Mouse (Mus musculus) gastrocnemius, postnatal 4 days (tissue): Measurements from ENCODE around the gene Tpp1. TPM values are rescaled to one million over a fixed set of nuclear protein-coding genes. Genes with fewer than 3 reads are reported as not detected.

ENCODE experiments used
- DNase-seq, 2 experiments: peaks; one replicate each; pipeline ENCODE4 v3.0.0; 2021 to 2022; ENCODE audit warnings: low spot score in 2 of 2, mixed read lengths in 2 of 2
- total RNA-seq, 2 experiments: library from RNA; stranded (reverse); gene quantifications; 2 replicates each; pipeline ENCODE4 v1.2.3; 2021

Tpp1 gene
- total RNA-seq, 2 experiments from 2014 or later, result 37.6 to 42.6 TPM

DNA sequence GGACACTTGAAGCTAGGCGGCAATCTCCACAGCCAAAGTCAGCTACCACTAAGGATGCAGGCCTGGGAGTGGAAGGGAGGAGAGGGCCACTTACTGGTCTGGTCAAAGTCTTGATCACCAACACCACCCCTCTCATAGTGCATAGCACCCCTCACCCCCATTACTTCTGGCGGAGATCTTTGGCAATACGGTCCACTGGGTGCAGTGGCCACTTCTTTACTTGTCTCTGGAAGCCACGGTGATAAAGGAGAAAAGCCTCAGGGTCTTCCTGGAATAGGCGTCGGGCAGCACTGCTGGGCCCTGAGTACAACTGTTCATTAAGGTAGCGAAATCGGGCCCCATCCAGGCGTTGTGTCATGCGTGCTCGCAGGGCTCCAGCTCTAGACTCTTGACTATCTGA lies 18.2 kb downstream of the Tpp1 start:
- no peak for DNase-seq

DNA sequence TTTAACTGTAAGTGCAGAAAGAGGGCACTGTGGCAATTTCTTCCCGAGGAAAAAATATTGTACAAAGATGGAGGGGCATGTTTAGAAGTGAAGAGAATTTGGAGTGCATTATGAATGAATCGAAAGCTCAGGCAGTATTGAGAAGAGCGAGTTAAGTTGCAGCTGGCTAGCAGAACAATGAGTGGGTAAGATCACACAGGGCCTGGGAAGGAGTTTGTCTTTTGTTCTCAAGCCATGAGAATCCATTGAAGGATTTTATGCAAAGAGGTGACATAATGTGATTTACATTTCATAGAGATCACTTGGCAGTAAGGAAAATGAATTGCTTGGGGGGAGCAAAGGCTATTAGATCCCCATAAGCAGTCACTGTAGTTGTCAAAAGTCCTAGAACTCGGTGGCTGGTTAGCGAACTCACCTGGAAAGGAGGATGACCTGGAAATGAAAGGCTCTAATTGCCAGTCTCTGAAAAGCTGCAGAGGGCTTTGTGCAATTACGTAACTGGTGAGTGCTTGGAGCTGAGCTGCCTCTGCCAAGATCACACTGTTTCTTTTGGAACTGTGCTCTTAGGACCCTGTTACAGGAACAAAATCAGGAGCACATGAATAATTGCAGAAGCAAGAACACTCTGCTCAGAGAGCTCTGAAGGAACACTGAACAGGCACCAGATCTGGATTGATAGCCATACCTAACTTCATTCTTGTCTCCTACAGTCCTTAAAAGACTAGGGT lies 23.2 kb downstream of the Tpp1 start:
- DNase-seq, result no peak

DNA sequence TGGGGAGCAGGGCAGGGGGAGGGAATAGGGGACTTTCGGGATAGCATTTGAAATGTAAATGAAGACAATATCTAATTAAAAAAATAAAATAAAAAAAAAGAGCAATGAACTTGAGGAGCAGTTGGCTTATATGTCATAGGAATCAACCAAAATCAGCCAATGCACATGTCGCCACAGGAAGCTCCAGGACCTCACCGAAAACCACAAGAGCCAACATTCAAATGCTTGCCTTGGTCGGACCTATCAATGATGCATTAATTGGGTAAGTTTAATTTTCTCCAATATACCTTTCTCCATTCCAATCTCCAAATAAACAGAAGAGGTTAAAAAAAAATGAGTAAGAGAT lies 25.1 kb downstream of the Tpp1 start:
- DNase-seq, result no peak

- no peak for DNase-seq
Measured at GRCm38 (mm10) chr7:105726144-105726979, 25.7 kb downstream of the Tpp1 start.

- DNase-seq, result no peak
Measured at GRCm38 (mm10) chr7:105721916-105722315, 30.1 kb downstream of the Tpp1 start.

GRCm38 (mm10) chr7:105715366-105715765 lies 36.7 kb downstream of the Tpp1 start:
- no peak for DNase-seq

DNA sequence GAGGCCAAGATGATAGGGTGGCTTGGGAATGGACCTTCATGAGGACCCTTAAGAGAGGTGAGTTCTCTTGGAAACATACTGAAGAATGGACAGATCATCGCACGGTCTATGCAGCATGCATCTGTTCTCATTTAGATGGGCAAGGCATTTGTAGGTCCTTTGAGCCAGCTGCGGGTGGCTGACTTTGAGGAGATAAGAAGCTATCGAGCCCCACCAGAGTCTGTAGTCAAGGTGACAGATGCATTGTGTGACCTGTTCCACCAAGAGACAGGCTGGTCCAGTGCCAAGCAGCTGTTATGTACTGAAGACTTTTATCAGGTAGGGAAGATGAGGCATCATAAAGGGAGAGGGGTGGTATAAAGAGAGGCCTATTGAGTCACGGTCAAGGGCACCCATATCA lies 43.3 kb downstream of the Tpp1 start:
- no peak for DNase-seq

DNA sequence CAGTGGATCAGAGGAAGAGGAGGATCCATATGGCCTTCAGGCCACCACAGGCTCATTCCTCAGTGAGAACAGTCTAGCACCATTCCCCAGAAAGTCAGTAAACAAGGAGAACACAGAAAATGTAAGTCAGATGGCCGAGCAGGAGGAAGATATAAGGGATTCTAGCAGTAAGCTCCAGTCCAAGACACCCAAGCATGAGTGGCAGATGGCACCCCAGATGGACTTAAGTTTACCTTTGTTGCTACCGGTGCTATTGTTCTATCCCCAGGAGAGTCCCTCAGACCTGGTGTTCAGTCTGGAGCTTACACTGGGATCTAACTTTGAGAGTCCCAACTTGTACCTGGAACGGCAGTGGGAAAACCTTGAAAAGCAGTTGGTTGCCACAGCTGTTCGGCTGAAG lies 48.2 kb downstream of the Tpp1 start:
- DNase-seq, result no peak

DNA sequence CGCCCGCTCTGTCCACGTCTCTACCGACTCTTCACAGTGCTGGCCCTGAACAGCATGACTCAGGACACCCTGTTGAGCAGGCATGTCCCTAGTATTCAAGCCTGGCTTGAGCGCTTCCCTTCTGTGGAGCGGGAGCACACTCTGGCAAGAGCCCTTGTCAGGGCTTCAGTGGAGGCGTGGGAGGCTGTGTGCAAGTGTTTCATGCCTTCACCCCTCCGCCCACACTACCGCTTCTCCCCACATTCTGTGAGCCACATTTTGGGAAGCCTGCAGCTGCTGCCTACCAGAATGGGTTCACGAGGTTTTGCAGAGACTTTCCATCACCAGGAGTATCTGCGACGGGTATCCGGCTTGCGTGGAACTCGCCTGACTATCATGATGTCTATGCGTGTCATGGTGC lies 48.9 kb downstream of the Tpp1 start:
- DNase-seq, result no peak

Other genes with a start within 250 kb of the Tpp1 start
- gene Smpd1, start 197.9 kb downstream of the Tpp1 start, total RNA-seq, result 10 to 100 TPM; 36.3 to 39.2 TPM
- 10 to 100 TPM; 15.0 to 16.6 TPM for gene Apbb1, start 170.6 kb downstream of the Tpp1 start, total RNA-seq
- gene Hpx, start 152.1 kb downstream of the Tpp1 start, total RNA-seq, result 1 to 10 TPM in 1 of 2 experiments, under 1 TPM in 1; 0.66 to 9.8 TPM
- gene Trim3, start 118.7 kb downstream of the Tpp1 start, total RNA-seq, result 10 to 100 TPM; 26.2 to 34.9 TPM
- 10 to 100 TPM; 78.9 to 88.0 TPM for gene Timm10b, start 112.2 kb downstream of the Tpp1 start, total RNA-seq
- 10 to 100 TPM; 39.9 to 41.7 TPM for gene Arfip2, start 111.8 kb downstream of the Tpp1 start, total RNA-seq
- gene Gm45799, start 111.7 kb downstream of the Tpp1 start, total RNA-seq, result 1 to 10 TPM; 2.8 to 4.0 TPM
- 1 to 10 TPM; 2.2 to 3.0 TPM for gene Dnhd1, start 101.4 kb downstream of the Tpp1 start, total RNA-seq
- gene Ilk, start 15.6 kb downstream of the Tpp1 start, total RNA-seq, result 100 to 1,000 TPM; 186 to 188 TPM
- gene Rrp8, start 14.8 kb downstream of the Tpp1 start, total RNA-seq, result 10 to 100 TPM; 14.5 to 16.9 TPM
- 10 to 100 TPM; 85.8 to 98.7 TPM for gene Taf10, start 7.9 kb downstream of the Tpp1 start, total RNA-seq
- gene Dchs1, start 35.4 kb upstream of the Tpp1 start, total RNA-seq, result 10 to 100 TPM; 40.9 to 42.5 TPM
- 100 to 1,000 TPM; 177 to 182 TPM for gene Mrpl17, start 58.9 kb upstream of the Tpp1 start, total RNA-seq
- 1 to 10 TPM; 1.5 to 1.9 TPM for gene Gm4070, start 201.7 kb upstream of the Tpp1 start, total RNA-seq